Mouse (Mus musculus) myocyte (in vitro differentiated cells): ENCODE measurements around the gene Glrx2. TPM values are rescaled to one million over a fixed set of nuclear protein-coding genes. Genes with fewer than 3 reads are reported as not detected.
"Not testable (repeated sequence)": the region's sequence is repeated elsewhere in the genome, so short reads cannot be mapped to it uniquely, and the experiment has no call there.

Source experiments
- H3K27me3 ChIP-seq: one replicate; pipeline ENCODE4 v1.6.1; 2011; ENCODE audit not compliant: control insufficient read depth, insufficient read depth, insufficient read length
- H3K36me3 ChIP-seq: one replicate; pipeline ENCODE4 v1.6.1; 2011; ENCODE audit not compliant: control insufficient read depth, insufficient read depth
- H3K4me2 ChIP-seq: one replicate; pipeline ENCODE4 v1.6.1; 2011; ENCODE audit warnings: low read depth, control low read depth
- H3K4me3 ChIP-seq: one replicate; pipeline ENCODE4 v1.5.1; 2011; ENCODE audit warnings: mild to moderate bottlenecking, control low read depth, moderate library complexity
- H3K79me2 ChIP-seq: one replicate; pipeline ENCODE4 v1.6.1; 2011; ENCODE audit not compliant: control insufficient read depth, insufficient read depth
- H3ac ChIP-seq: one replicate; pipeline ENCODE4 v1.6.1; 2011; ENCODE audit not compliant: control insufficient read depth, insufficient read length
- CEBPB ChIP-seq: IDR thresholded peaks from 2 replicates; pipeline ENCODE4 v1.6.1; 2011; ENCODE audit warnings: mild to moderate bottlenecking, moderate library complexity; ENCODE audit not compliant: poor library complexity, insufficient read depth, severe bottlenecking
- E2F4 ChIP-seq: IDR thresholded peaks from one replicate; pipeline ENCODE4 v1.6.1; 2011; ENCODE audit warnings: mild to moderate bottlenecking, control low read depth, moderate library complexity; ENCODE audit not compliant: insufficient read depth
- MAX ChIP-seq: IDR thresholded peaks from one replicate; pipeline ENCODE4 v1.6.1; 2011; ENCODE audit warnings: low read depth, mild to moderate bottlenecking, control low read depth
- MYOD1 ChIP-seq, 3 experiments: IDR thresholded peaks; one replicate each; pipeline ENCODE4 v1.6.1; 2011; ENCODE audit warnings: control low read depth in 2 of 3, low read depth in 2 of 3, mild to moderate bottlenecking in 2 of 3, moderate library complexity in 1 of 3; ENCODE audit not compliant: insufficient read length in 2 of 3, control insufficient read depth in 1 of 3
- MYOG ChIP-seq, 3 experiments: IDR thresholded peaks; one replicate each; pipeline ENCODE4 v1.6.1; 2011; ENCODE audit warnings: control low read depth in 2 of 3, low read depth in 2 of 3, mild to moderate bottlenecking in 2 of 3; ENCODE audit not compliant: insufficient read length in 2 of 3, control insufficient read depth in 1 of 3, insufficient read depth in 1 of 3
- POLR2A ChIP-seq: IDR thresholded peaks from one replicate; pipeline ENCODE4 v1.6.1; 2011; ENCODE audit warnings: low read depth, mild to moderate bottlenecking, control low read depth, moderate library complexity; ENCODE audit not compliant: insufficient read length
- POLR2AphosphoS2 ChIP-seq: IDR thresholded peaks from one replicate; pipeline ENCODE4 v1.6.1; 2011; ENCODE audit warnings: low read depth, control low read depth; ENCODE audit not compliant: insufficient read length
- REST ChIP-seq: IDR thresholded peaks from one replicate; pipeline ENCODE4 v1.6.1; 2011; ENCODE audit warnings: mild to moderate bottlenecking, control low read depth, moderate library complexity; ENCODE audit not compliant: insufficient read depth, insufficient read length
- SRF ChIP-seq: IDR thresholded peaks from one replicate; pipeline ENCODE4 v1.6.1; 2011; ENCODE audit warnings: low read depth; ENCODE audit not compliant: control insufficient read depth, insufficient read length
- TCF12 ChIP-seq: IDR thresholded peaks from one replicate; pipeline ENCODE4 v1.6.1; 2011; ENCODE audit warnings: mild to moderate bottlenecking, control low read depth; ENCODE audit not compliant: poor library complexity, insufficient read depth, severe bottlenecking
- TCF3 ChIP-seq: IDR thresholded peaks from one replicate; pipeline ENCODE4 v1.6.1; 2011; ENCODE audit warnings: low read depth, control low read depth; ENCODE audit not compliant: insufficient read length
- USF1 ChIP-seq: IDR thresholded peaks from one replicate; pipeline ENCODE4 v1.6.1; 2011; ENCODE audit warnings: low read depth, mild to moderate bottlenecking, control low read depth, moderate library complexity
- polyA plus RNA-seq: library from polyadenylated mRNA; unstranded; fragments of >200 nt; fragmentation: generic; extraction: Trizol; gene quantifications from one replicate; pipeline ENCODE4 v1.2.1, GENCODE M21; 2012; ENCODE audit warnings: missing spikeins

Glrx2 gene
- 81.0 TPM for polyA plus RNA-seq

GRCm38 (mm10) chr1:143716038-143716437, at the start of gene Glrx2:
Gene Glrx2 (plus strand): TSS chr1:143716338.
- H3K4me2 ChIP-seq, H3K36me3 ChIP-seq, H3K27me3 ChIP-seq, H3K4me3 ChIP-seq, H3K79me2 ChIP-seq, H3ac ChIP-seq: not testable (repeated sequence)

GRCm38 (mm10) chr1:143675734-143676361, 40.3 kb upstream of the Glrx2 start:
- Histone ChIP-seq H3K4me3 (no peak overlapping the region), H3K36me3 (peaks cover 50% of the 10 kb centered on the region), H3K27me3 (no peaks in the 10 kb centered on the region), H3K4me2 (no peak overlapping the region), H3ac (no peak overlapping the region), H3K79me2 (no peaks in the 10 kb centered on the region)
- TF ChIP-seq POLR2A (no peak), TCF12 (no peak), REST (no peak), MYOG (IDR thresholded peaks at IDR 0.05; ENCODE audit: control insufficient read depth in 1 of 3, insufficient read depth in 1 of 3, insufficient read length in 2 of 3, low read depth in 2 of 3) (no peak), MYOD1 (IDR thresholded peaks at IDR 0.05; ENCODE audit: control insufficient read depth in 1 of 3, insufficient read length in 2 of 3, low read depth in 2 of 3) (no peak), SRF (no peak), CEBPB (no peak), TCF3 (no peak), E2F4 (no peak), MAX (no peak)

GRCm38 (mm10) chr1:143681108-143681507, 35.0 kb upstream of the Glrx2 start:
- Histone ChIP-seq H3ac (no peak overlapping the region), H3K27me3 (no peaks in the 10 kb centered on the region), H3K4me2 (no peak overlapping the region), H3K79me2 (no peaks in the 10 kb centered on the region), H3K4me3 (no peak overlapping the region), H3K36me3 (peaks cover 38% of the 10 kb centered on the region)
- TF ChIP-seq TCF3 (no peak), CEBPB (no peak), USF1 (no peak), MYOG (IDR thresholded peaks at IDR 0.05; ENCODE audit: control insufficient read depth in 1 of 3, insufficient read depth in 1 of 3, insufficient read length in 2 of 3, low read depth in 2 of 3) (no peak), SRF (no peak), E2F4 (no peak), POLR2AphosphoS2 (no peak), REST (no peak), MYOD1 (IDR thresholded peaks at IDR 0.05; ENCODE audit: control insufficient read depth in 1 of 3, insufficient read length in 2 of 3, low read depth in 2 of 3) (no peak), MAX (no peak), TCF12 (no peak), POLR2A (no peak)

GRCm38 (mm10) chr1:143684849-143685248, 31.3 kb upstream of the Glrx2 start:
- peaks cover 56% of the 10 kb centered on the region for H3K36me3 ChIP-seq

GRCm38 (mm10) chr1:143701736-143702135, 14.4 kb upstream of the Glrx2 start:
- H3K79me2 ChIP-seq, result peaks cover 53% of the 10 kb centered on the region
- peak overlapping the region; percentile 92 for H3ac ChIP-seq
- H3K27me3 ChIP-seq, result no peaks in the 10 kb centered on the region
- TF ChIP-seq CEBPB, result no peak
- no peak for TF ChIP-seq USF1
- TF ChIP-seq REST, result no peak
- TF ChIP-seq POLR2AphosphoS2, result no peak
- TF ChIP-seq MYOD1 (IDR thresholded peaks at IDR 0.05; ENCODE audit: control insufficient read depth in 1 of 3, insufficient read length in 2 of 3, low read depth in 2 of 3), result no peak
- TF ChIP-seq SRF, result no peak
- no peak for TF ChIP-seq MAX
- no peak for TF ChIP-seq E2F4
- no peak for TF ChIP-seq TCF12
- TF ChIP-seq MYOG (IDR thresholded peaks at IDR 0.05; ENCODE audit: control insufficient read depth in 1 of 3, insufficient read depth in 1 of 3, insufficient read length in 2 of 3, low read depth in 2 of 3), result no peak
- no peak for TF ChIP-seq POLR2A
- peak overlapping the region; percentile 79 for H3K4me2 ChIP-seq
- peak overlapping the region; percentile 87 for H3K4me3 ChIP-seq
- peaks cover 5% of the 10 kb centered on the region for H3K36me3 ChIP-seq

More at GRCm38 (mm10) chr1:143684849-143685248, 31.3 kb upstream of the Glrx2 start:
- no peak for TF ChIP-seq USF1
- no peak for TF ChIP-seq SRF
- H3K4me2 ChIP-seq, result no peak overlapping the region
- no peak overlapping the region for H3ac ChIP-seq
- no peak overlapping the region for H3K4me3 ChIP-seq
- no peaks in the 10 kb centered on the region for H3K27me3 ChIP-seq
- no peaks in the 10 kb centered on the region for H3K79me2 ChIP-seq
